Mouse (Mus musculus): ENCODE measurements at regions not wholly inside any gene's neighbourhood (a gene's known extent, or its start where the extent isn't known, plus 50 kb on each side); places are given as distances from the start of the nearest gene placed in this dataset.

DNA sequence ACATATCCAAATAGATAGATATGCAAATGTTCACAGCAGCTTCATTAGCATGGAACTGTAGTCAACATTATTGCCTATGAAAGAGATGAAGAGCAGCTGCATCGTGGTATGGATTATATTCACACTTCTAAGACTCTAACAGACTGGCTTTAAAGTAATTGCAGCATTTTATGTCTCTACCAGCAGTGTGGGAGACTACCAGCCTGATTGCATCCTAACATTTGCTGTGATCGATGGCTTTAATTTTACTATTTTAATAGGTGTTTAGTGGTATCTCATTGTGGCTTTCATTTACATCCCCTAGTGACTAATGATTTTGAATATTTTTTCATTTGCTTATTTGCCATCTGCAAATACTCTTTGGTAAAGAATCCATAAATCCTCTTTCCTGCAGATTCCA lies 574.1 kb downstream of the Ccdc50 start:
- no peaks in the 10 kb centered on the region for H3K9me3 ChIP-seq (ENCODE audit: control insufficient read depth, low read length)
- H3K9ac ChIP-seq (ENCODE audit: low read depth, low read length) = no peak overlapping the region
- H3K4me3 ChIP-seq (ENCODE audit: low read depth, low read length) = no peak overlapping the region
- H3K4me2 ChIP-seq (ENCODE audit: low read depth, low read length) = no peak overlapping the region
- no peaks in the 10 kb centered on the region for H3K27me3 ChIP-seq (replicated peaks; ENCODE audit: control insufficient read depth, insufficient read depth, low read length)
- no peak for ATAC-seq (ENCODE audit: low read depth)
- no peaks in the 10 kb centered on the region for H3K4me1 ChIP-seq (ENCODE audit: control insufficient read depth, insufficient read depth, low read length)
- no peak for DNase-seq (ENCODE audit: low spot score)
- no peak overlapping the region for H3K27ac ChIP-seq (replicated peaks; ENCODE audit: low read depth, low read length)
- 69% methylated on average over 2 of the region's 2 CpGs for WGBS
- H3K36me3 ChIP-seq (ENCODE audit: control insufficient read depth, insufficient read depth, low read length) = no peaks in the 10 kb centered on the region

DNA sequence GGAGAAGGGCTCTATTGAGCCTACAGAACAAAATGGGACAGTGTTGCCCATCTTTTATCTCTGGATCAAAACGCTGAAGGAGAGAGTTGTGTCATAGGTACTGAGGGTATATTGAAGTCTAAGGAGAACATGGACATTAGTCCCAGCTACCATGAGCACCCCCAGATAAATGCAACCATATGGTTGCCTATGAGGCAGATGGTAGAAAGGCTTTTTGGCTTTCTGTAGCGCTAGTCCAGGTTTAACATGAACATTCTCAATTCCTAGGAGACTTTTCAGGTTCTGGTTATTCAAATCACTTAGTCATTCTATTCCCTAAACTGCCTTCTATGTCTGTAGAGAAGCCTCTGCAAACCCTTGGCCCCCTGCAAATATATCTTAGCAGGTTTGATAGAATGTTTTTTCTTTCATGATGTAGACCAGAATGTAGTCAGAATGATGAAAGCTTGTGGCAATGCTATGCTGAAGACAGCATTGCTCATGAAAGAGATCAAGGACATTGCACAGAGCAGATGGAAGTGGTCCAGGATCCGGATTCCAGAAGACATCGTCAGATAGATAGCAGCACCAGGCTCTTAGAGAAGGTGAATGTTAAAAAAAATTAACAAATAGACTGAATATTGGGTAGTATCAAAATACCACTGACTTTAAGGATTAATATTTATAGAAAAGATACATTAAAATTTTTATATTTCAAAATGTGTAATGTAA lies 590.2 kb downstream of the Ccdc50 start:
- Histone ChIP-seq H3K4me1 (ENCODE audit: control insufficient read depth, insufficient read depth, low read length) (no peaks in the 10 kb centered on the region), H3K9ac (ENCODE audit: low read depth, low read length) (no peak overlapping the region), H3K4me3 (ENCODE audit: low read depth, low read length) (no peak overlapping the region), H3K27me3 (replicated peaks; ENCODE audit: control insufficient read depth, insufficient read depth, low read length) (no peaks in the 10 kb centered on the region), H3K4me2 (ENCODE audit: low read depth, low read length) (no peak overlapping the region), H3K9me3 (ENCODE audit: control insufficient read depth, low read length) (no peaks in the 10 kb centered on the region), H3K36me3 (ENCODE audit: control insufficient read depth, insufficient read depth, low read length) (no peaks in the 10 kb centered on the region), H3K27ac (replicated peaks; ENCODE audit: low read depth, low read length) (no peak overlapping the region)
- no peak for DNase-seq (ENCODE audit: low spot score)
- WGBS = 83% methylated on average over 4 of the region's 4 CpGs
- ATAC-seq (ENCODE audit: low read depth) = no peak

DNA sequence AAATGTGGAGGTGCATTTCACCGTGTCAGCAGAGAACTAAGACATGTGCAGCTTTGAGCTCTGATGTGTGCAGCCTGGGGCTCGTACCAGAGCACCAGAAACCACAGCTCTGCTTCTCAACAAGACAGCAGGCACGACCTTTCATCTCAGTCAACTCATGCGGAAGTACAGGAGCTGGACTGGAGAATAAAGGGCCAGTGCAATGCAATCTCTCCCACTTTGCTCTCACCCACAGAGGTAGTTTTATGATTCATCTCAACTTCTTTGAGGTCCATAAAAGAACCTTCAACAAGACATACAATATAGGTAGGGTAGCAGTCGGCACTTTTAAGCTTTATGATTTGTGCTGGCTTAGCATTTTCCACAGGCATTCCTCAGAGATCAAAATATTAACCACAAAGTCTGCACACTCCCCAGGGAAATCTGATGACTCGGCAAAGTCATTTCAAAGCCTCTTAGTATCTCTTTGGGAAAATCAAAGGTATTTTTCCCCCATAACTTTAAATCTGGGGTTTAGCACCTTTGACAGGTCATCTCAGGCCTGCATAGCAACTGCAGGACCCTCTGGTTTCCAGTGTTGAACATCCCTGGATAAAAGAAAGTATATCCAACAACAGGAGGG lies 626.7 kb downstream of the Ccdc50 start:
- Histone ChIP-seq H3K27me3 (replicated peaks; ENCODE audit: control insufficient read depth, insufficient read depth, low read length) (no peaks in the 10 kb centered on the region), H3K9me3 (ENCODE audit: control insufficient read depth, low read length) (no peaks in the 10 kb centered on the region), H3K4me2 (ENCODE audit: low read depth, low read length) (no peak overlapping the region), H3K9ac (ENCODE audit: low read depth, low read length) (no peak overlapping the region), H3K4me1 (ENCODE audit: control insufficient read depth, insufficient read depth, low read length) (no peaks in the 10 kb centered on the region), H3K4me3 (ENCODE audit: low read depth, low read length) (no peak overlapping the region), H3K36me3 (ENCODE audit: control insufficient read depth, insufficient read depth, low read length) (no peaks in the 10 kb centered on the region), H3K27ac (replicated peaks; ENCODE audit: low read depth, low read length) (no peak overlapping the region)
- WGBS = 35% methylated on average over 6 of the region's 6 CpGs
- ATAC-seq (ENCODE audit: low read depth) = peak; percentile 81
- DNase-seq (ENCODE audit: low spot score) = peak; percentile 41

DNA sequence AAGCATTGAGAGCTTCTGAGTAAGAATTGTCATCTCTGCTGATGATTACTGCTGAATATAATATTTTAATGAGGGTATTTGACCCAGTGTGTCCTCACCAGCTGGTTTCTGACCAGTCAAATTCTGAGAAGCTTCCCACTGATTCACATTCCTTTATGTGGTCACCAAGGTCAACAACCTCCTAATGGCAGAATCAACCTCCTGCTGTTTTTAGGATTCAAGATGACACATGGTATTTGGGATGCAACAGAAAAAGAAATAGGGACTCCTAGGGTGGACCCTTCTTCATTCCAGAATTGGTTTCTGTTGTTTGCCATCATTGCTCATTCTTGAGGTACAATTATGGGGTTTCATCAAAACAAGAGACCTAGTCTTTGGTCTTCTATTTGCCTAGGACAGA lies 629.6 kb downstream of the Ccdc50 start:
- no peak overlapping the region for H3K4me2 ChIP-seq (ENCODE audit: low read depth, low read length)
- ATAC-seq (ENCODE audit: low read depth) (no peak), DNase-seq (ENCODE audit: low spot score) (no peak)
- no peaks in the 10 kb centered on the region for H3K36me3 ChIP-seq (ENCODE audit: control insufficient read depth, insufficient read depth, low read length)
- H3K4me1 ChIP-seq (ENCODE audit: control insufficient read depth, insufficient read depth, low read length) = no peaks in the 10 kb centered on the region
- no peak overlapping the region for H3K4me3 ChIP-seq (ENCODE audit: low read depth, low read length)
- no peaks in the 10 kb centered on the region for H3K9me3 ChIP-seq (ENCODE audit: control insufficient read depth, low read length)
- no peaks in the 10 kb centered on the region for H3K27me3 ChIP-seq (replicated peaks; ENCODE audit: control insufficient read depth, insufficient read depth, low read length)
- H3K27ac ChIP-seq (replicated peaks; ENCODE audit: low read depth, low read length) = no peak overlapping the region
- no peak overlapping the region for H3K9ac ChIP-seq (ENCODE audit: low read depth, low read length)

DNA sequence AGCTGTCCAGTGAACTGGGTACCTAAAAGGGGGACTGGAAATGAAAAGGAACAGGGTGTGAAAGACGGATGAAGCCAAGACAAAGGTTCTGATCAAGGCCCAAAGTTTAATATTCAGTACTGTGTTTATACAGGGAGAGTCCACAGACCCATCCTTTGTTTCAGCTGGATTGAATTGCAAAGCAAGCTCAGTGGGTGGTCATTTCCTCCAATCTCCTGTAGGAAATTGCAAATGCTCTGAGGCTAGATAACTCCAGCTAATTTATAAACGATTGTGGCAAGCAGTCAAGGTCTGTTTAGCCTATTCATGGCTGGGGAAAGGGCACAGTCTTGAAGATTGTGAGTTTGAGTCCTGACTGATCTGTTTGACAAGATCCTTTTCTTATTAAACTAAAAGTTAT lies 650.3 kb downstream of the Ccdc50 start:
- Histone ChIP-seq H3K4me3 (ENCODE audit: low read depth, low read length) (no peak overlapping the region), H3K36me3 (ENCODE audit: control insufficient read depth, insufficient read depth, low read length) (no peaks in the 10 kb centered on the region), H3K27ac (replicated peaks; ENCODE audit: low read depth, low read length) (no peak overlapping the region), H3K27me3 (replicated peaks; ENCODE audit: control insufficient read depth, insufficient read depth, low read length) (no peaks in the 10 kb centered on the region), H3K9me3 (ENCODE audit: control insufficient read depth, low read length) (no peaks in the 10 kb centered on the region), H3K4me2 (ENCODE audit: low read depth, low read length) (no peak overlapping the region), H3K9ac (ENCODE audit: low read depth, low read length) (no peak overlapping the region), H3K4me1 (ENCODE audit: control insufficient read depth, insufficient read depth, low read length) (no peaks in the 10 kb centered on the region)
- WGBS = 20% methylated on average over 2 of the region's 2 CpGs
- no peak for ATAC-seq (ENCODE audit: low read depth)
- DNase-seq (ENCODE audit: low spot score) = no peak

DNA sequence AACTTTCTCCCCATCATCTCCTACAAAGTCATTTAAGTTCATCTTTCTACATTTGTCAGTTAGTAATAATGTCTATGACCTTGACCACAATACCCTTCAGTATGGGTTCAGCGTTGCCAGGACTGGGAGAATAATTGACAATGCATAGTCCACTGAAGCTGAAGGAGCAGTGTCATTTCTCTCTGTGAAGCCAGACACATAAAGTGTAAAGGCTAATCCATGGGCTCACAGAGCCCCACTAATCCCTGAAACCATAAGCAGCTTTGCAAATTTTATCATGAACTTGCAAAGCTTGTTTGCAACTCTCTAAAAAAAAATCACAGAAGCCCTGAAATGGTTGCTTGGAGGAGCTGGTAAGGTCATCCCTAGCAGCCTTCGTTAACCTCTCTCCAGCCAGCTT lies 654.4 kb downstream of the Ccdc50 start:
- Histone ChIP-seq H3K4me1 (ENCODE audit: control insufficient read depth, insufficient read depth, low read length) (no peaks in the 10 kb centered on the region), H3K36me3 (ENCODE audit: control insufficient read depth, insufficient read depth, low read length) (no peaks in the 10 kb centered on the region), H3K27ac (replicated peaks; ENCODE audit: low read depth, low read length) (no peak overlapping the region), H3K9ac (ENCODE audit: low read depth, low read length) (no peak overlapping the region), H3K27me3 (replicated peaks; ENCODE audit: control insufficient read depth, insufficient read depth, low read length) (no peaks in the 10 kb centered on the region), H3K4me2 (ENCODE audit: low read depth, low read length) (no peak overlapping the region), H3K9me3 (ENCODE audit: control insufficient read depth, low read length) (no peaks in the 10 kb centered on the region), H3K4me3 (ENCODE audit: low read depth, low read length) (no peak overlapping the region)
- DNase-seq (ENCODE audit: low spot score) (no peak), ATAC-seq (ENCODE audit: low read depth) (no peak)
- 55% methylated on average over 2 of the region's 2 CpGs for WGBS

DNA sequence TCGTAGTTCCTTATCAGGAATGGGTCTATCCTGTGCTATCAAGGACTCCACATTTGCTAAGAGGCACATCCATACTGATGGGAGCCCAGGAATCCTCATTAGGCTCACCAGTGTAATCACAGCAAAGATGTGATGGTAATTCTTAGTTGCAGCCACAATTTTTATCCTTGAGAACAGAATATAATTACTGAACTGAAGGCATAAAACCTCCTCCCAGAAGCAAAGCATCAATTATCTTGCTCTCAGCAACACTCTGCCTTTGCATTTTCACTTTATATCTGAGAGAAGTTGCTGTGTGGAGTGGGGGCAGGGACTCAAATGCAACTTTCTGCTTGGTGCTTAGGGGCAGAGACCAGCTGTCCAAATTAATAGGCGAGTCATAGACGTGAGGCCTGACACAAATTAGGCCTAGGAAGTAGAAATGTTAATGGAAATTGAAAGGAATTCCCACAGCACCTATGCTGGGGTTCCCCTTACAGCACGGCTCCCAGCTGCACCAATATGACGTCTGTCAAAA lies 676.2 kb downstream of the Ccdc50 start:
- H3K27ac ChIP-seq (replicated peaks; ENCODE audit: low read depth, low read length) = no peak overlapping the region
- no peak overlapping the region for H3K4me3 ChIP-seq (ENCODE audit: low read depth, low read length)
- ATAC-seq (ENCODE audit: low read depth) = peak; percentile 55; the same call in 1 of the 2 replicates
- DNase-seq (ENCODE audit: low spot score) = peak; percentile 29
- no peaks in the 10 kb centered on the region for H3K4me1 ChIP-seq (ENCODE audit: control insufficient read depth, insufficient read depth, low read length)
- no peak overlapping the region for H3K9ac ChIP-seq (ENCODE audit: low read depth, low read length)
- H3K27me3 ChIP-seq (replicated peaks; ENCODE audit: control insufficient read depth, insufficient read depth, low read length) = no peaks in the 10 kb centered on the region
- H3K4me2 ChIP-seq (ENCODE audit: low read depth, low read length) = no peak overlapping the region
- WGBS = 37% methylated on average over 5 of the region's 5 CpGs
- H3K9me3 ChIP-seq (ENCODE audit: control insufficient read depth, low read length) = no peaks in the 10 kb centered on the region
- H3K36me3 ChIP-seq (ENCODE audit: control insufficient read depth, insufficient read depth, low read length) = no peaks in the 10 kb centered on the region

DNA sequence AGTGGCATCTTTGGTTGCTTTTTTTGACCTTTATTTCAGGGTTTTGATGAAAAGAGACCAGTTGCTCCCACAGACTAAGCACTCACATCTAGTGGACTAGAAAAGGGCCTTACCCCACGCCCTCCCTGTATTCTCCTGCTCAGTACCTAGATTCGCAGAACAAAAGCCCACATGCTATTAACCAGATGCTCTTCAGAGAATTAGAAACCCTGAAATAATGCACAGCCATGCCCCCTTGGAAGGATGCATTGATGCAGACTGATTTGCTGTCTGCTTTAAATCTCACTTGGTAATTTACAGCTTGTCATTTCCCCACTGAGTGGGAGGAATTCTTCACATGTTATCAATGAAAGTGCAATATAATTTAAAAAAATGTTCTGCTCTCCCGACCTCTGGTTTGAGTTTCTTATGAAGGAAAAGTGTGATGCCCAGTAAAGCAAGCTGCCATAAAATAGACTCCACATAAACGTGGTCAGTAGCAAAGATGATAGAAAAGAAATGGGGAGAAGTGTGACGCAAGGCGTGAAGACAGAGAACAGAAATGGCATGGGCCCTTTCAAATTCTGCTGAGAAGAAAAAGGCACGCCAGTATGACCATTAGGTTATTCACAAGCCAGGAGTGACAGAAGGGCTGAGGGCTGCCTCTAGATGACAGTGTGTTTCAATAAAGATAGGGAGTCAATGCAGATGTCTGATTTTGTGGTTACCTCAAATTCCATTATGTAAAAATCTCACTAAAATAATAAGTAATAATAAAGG lies 669.8 kb downstream of the Fgf12 start:
- no peaks in the 10 kb centered on the region for H3K27me3 ChIP-seq (replicated peaks; ENCODE audit: control insufficient read depth, insufficient read depth, low read length)
- H3K4me2 ChIP-seq (ENCODE audit: low read depth, low read length) = no peak overlapping the region
- H3K4me1 ChIP-seq (ENCODE audit: control insufficient read depth, insufficient read depth, low read length) = no peaks in the 10 kb centered on the region
- peak; percentile 12 for DNase-seq (ENCODE audit: low spot score)
- WGBS = 68% methylated on average over 7 of the region's 7 CpGs
- H3K4me3 ChIP-seq (ENCODE audit: low read depth, low read length) = no peak overlapping the region
- no peak for ATAC-seq (ENCODE audit: low read depth)
- no peaks in the 10 kb centered on the region for H3K36me3 ChIP-seq (ENCODE audit: control insufficient read depth, insufficient read depth, low read length)
- no peak overlapping the region for H3K27ac ChIP-seq (replicated peaks; ENCODE audit: low read depth, low read length)
- H3K9ac ChIP-seq (ENCODE audit: low read depth, low read length) = no peak overlapping the region
- no peaks in the 10 kb centered on the region for H3K9me3 ChIP-seq (ENCODE audit: control insufficient read depth, low read length)
